Comparison of ENCODE assay signal across 10 mouse cellular contexts in genomic region chr4:96799380-96800157, GRCm38 (mm10). TPM values are rescaled to one million over a fixed set of nuclear protein-coding genes. Genes with fewer than 3 reads are reported as not detected.
DNase-seq lines count a peak whose midpoint lies in the region; ATAC-seq and TF ChIP-seq lines count a peak whose summit lies in the region.
"Had no signal": no experiment of that assay in that cellular context is flagged by ENCODE, and none has a peak within 500 bp of the region (broad histone marks: within the 10 kb centered on the region; RNA-seq: fewer than 3 reads in every experiment).

No protein-coding gene starts in this region.

- intact Hi-C loops in heart, postnatal 10 days (cut with DNase I): loop anchor here (10.0 kb wide), 1 partner anchor 945 kb away; no protein-coding TSS in a partner anchor

- H3K36me3 ChIP-seq in embryonic facial prominence, embryonic 14.5 days (ENCODE audit: control insufficient read depth, insufficient read depth, low read length): no peaks in the 10 kb centered on the region
- H3K36me3 ChIP-seq: heart, embryonic 15.5 days had no signal

- 31% methylated on average over 7 of the region's 7 CpGs for WGBS in embryonic facial prominence, embryonic 14.5 days

- no peak overlapping the region for H3K9ac ChIP-seq in embryonic facial prominence, embryonic 14.5 days (ENCODE audit: low read depth, low read length)
- H3K9ac ChIP-seq: heart, embryonic 15.5 days had no signal

- no peak overlapping the region for H3K4me3 ChIP-seq in embryonic facial prominence, embryonic 14.5 days (ENCODE audit: low read depth, low read length)
- H3K4me3 ChIP-seq: heart, embryonic 15.5 days; megakaryocyte, embryonic 14.5 days had no signal

- H3K27me3 ChIP-seq in Patski: no peaks in the 10 kb centered on the region
- H3K27me3 ChIP-seq in embryonic facial prominence, embryonic 14.5 days (replicated peaks; ENCODE audit: control insufficient read depth, insufficient read depth, low read length): no peaks in the 10 kb centered on the region
- H3K27me3 ChIP-seq: heart, embryonic 15.5 days; megakaryocyte, embryonic 14.5 days had no signal

- H3K4me2 ChIP-seq in embryonic facial prominence, embryonic 14.5 days (ENCODE audit: low read depth, low read length): no peak overlapping the region
- H3K4me2 ChIP-seq: heart, embryonic 15.5 days had no signal

- TF ChIP-seq CTCF in Patski (IDR thresholded peaks at IDR 0.05): peak; percentile 55

- CTCF ChIA-PET in Patski (lab: Charles Lee): interaction anchor here (0.7 to 3.4 kb wide), 18 partner anchors 9 to 917 kb away, joined by 3 to 19 read pairs (median 4); no protein-coding TSS in a partner anchor

- in situ Hi-C loops in Patski (cut with MboI; ENCODE audit: low pct_unique_long_range_greater_than_20kb): no loop called here

- POLR2A ChIA-PET in Patski (lab: Charles Lee): interaction anchor here (0.9 kb wide), 1 partner anchor 72 kb away, joined by 3 read pairs; no protein-coding TSS in a partner anchor

- DNase-seq in heart, postnatal 10 days: peak; percentile 26 to 45
- no peak for DNase-seq in heart, adult 8-10 months (ENCODE audit: low spot score)
- no peak for DNase-seq in Patski (ENCODE audit: low read depth, low spot score)
- DNase-seq in embryonic facial prominence, embryonic 14.5 days (ENCODE audit: low spot score): peak; percentile 59
- peak; percentile 34 to 74 for DNase-seq in layer of hippocampus, postnatal 14 days (ENCODE audit: low spot score in 2 of 2)
- DNase-seq in retina, embryonic 14.5 days (ENCODE audit: low spot score): peak; percentile 73
- DNase-seq in thymus, postnatal 25 days: no peak
- DNase-seq in ovary, adult 18-20 months (ENCODE audit: low spot score): no peak

- no peak overlapping the region for H3K27ac ChIP-seq in embryonic facial prominence, embryonic 14.5 days (replicated peaks; ENCODE audit: low read depth, low read length)
- H3K27ac ChIP-seq: heart, embryonic 15.5 days had no signal

- ATAC-seq in Patski: no peak
- no peak for ATAC-seq in embryonic facial prominence, embryonic 14.5 days (ENCODE audit: low read depth)

- H3K4me1 ChIP-seq in embryonic facial prominence, embryonic 14.5 days (ENCODE audit: control insufficient read depth, insufficient read depth, low read length): no peaks in the 10 kb centered on the region
- H3K4me1 ChIP-seq: megakaryocyte, embryonic 14.5 days had no signal

- H3K9me3 ChIP-seq in embryonic facial prominence, embryonic 14.5 days (ENCODE audit: control insufficient read depth, low read length): no peaks in the 10 kb centered on the region
- H3K9me3 ChIP-seq: heart, embryonic 15.5 days; megakaryocyte, embryonic 14.5 days had no signal

RNA-seq across cellular contexts. Expression of gene Gm12695, which starts 14.6 kb away (rescaled TPM):
- not detected for total RNA-seq in heart, postnatal 10 days (2021)
- not detected for total RNA-seq in heart, adult 8-10 months (2022)
- polyA plus RNA-seq in Patski (2021): 0.15 TPM
- 0.32 TPM in 1 of 2 replicates, not detected in the other for polyA plus RNA-seq in embryonic facial prominence, embryonic 14.5 days (2014; fragmentation: Nextera tagmentation; extraction: Ambion mirVana)
- under 1 TPM in 1 of 2 experiments, not detected in 1; 0.23 TPM for total RNA-seq in layer of hippocampus, postnatal 14 days (2021)
- polyA plus RNA-seq: heart, embryonic 15.5 days had no signal

Comparison
In these comparisons a context has a peak if more than half of its experiments do, and no peak if none do; other contexts are left out.
1. DNase-seq: peak in heart, postnatal 10 days (2 of 2), embryonic facial prominence, embryonic 14.5 days (single experiment), layer of hippocampus, postnatal 14 days (2 of 2) and retina, embryonic 14.5 days (single experiment); none in heart, adult 8-10 months (single experiment), Patski (single experiment), thymus, postnatal 25 days (single experiment) and ovary, adult 18-20 months (single experiment).